In the genomic region with DNA sequence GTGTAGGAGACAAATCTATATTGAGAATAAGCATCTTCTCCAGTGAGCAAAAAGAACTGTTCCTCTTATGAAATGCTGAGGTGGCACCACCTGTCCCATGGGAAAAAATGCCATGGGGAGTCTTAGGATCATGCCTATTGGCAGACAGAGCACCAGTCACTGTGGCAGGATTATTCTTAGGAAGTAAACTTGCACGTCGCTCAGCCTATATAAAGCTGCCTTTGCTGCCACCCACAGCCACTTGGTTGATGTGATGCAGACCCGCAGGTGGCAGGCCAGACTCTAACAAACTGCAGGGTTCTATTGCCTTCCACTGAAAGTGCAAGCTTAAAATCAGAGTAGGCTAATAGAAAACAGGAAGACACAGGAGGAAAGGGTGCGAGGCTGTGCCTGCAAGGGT, we compare ENCODE assay signal across 16 mouse cellular contexts.
DNase-seq lines count a peak whose midpoint lies in the region; ATAC-seq and TF ChIP-seq lines count a peak whose summit lies in the region.
"Had no signal": no experiment of that assay in that cellular context is flagged by ENCODE, and none has a peak within 500 bp of the region (broad histone marks: within the 10 kb centered on the region; RNA-seq: fewer than 3 reads in every experiment).

No protein-coding gene starts in this region.

- TF ChIP-seq RAD21 in CH12.LX (IDR thresholded peaks at IDR 0.05; ENCODE audit: low read depth, low read length) = peak; percentile 46

- no peak for TF ChIP-seq EP300 in CH12.LX (IDR thresholded peaks at IDR 0.05; ENCODE audit: low read length)

- dilution Hi-C loops in CH12.LX (cut with MboI; ENCODE audit: extremely low pct_ligation_motif_present, extremely low pct_unique_long_range_greater_than_20kb, low sequenced_read_pairs) = no loop called here

- H3K4me1 ChIP-seq in intestine, postnatal 0 days (replicated peaks; ENCODE audit: control insufficient read depth, insufficient read depth, low read length) = no peaks in the 10 kb centered on the region
- H3K4me1 ChIP-seq in intestine, embryonic 16.5 days (ENCODE audit: control insufficient read depth, insufficient read depth, low read length) = no peaks in the 10 kb centered on the region
- peaks cover 6 to 26% of the 10 kb centered on the region in 2 experiments; a peak in 3 of 4 replicates for H3K4me1 ChIP-seq in CH12.LX (ENCODE audit: control insufficient read depth in 1 of 2, insufficient read depth in 2 of 2)
- H3K4me1 ChIP-seq: forebrain, embryonic 13.5 days; heart, embryonic 15.5 days; hindbrain, embryonic 15.5 days; liver, embryonic 13.5 days; neural tube, embryonic 13.5 days had no signal

- peak; percentile 30 for TF ChIP-seq CTCF in intestine, postnatal 0 days (IDR thresholded peaks at IDR 0.05; ENCODE audit: low read depth)
- TF ChIP-seq CTCF in CH12.LX (conservative IDR thresholded peaks at IDR 0.05 in 1 of 2, IDR thresholded peaks at IDR 0.05 in 1 of 2; ENCODE audit: low read depth in 2 of 2, low read length in 2 of 2) = peak in 1 of 2 experiments; percentile 46; a peak in 2 of 4 replicates

- H3K4me2 ChIP-seq in intestine, postnatal 0 days (replicated peaks; ENCODE audit: low read depth) = no peak overlapping the region
- no peak overlapping the region for H3K4me2 ChIP-seq in intestine, embryonic 16.5 days (ENCODE audit: low read depth, low read length)
- no peak overlapping the region for H3K4me2 ChIP-seq in CH12.LX (ENCODE audit: insufficient read depth, low read depth, poor library complexity, severe bottlenecking)
- H3K4me2 ChIP-seq: forebrain, embryonic 13.5 days; heart, embryonic 15.5 days; hindbrain, embryonic 15.5 days; liver, embryonic 13.5 days; neural tube, embryonic 13.5 days had no signal

- H3K79me2 ChIP-seq in CH12.LX (replicated peaks; ENCODE audit: control insufficient read depth, extremely low read depth, insufficient read depth, poor library complexity, severe bottlenecking) = no peaks in the 10 kb centered on the region

- no peak overlapping the region for H3K4me3 ChIP-seq in intestine, postnatal 0 days (ENCODE audit: low read depth, low read length)
- H3K4me3 ChIP-seq in intestine, embryonic 16.5 days (ENCODE audit: low read length) = no peak overlapping the region
- H3K4me3 ChIP-seq in CH12.LX (replicated peaks in 1 of 3; ENCODE audit: low read depth in 2 of 3, low read length in 2 of 3, poor library complexity in 1 of 3) = no peak overlapping the region
- H3K4me3 ChIP-seq: forebrain, embryonic 13.5 days; heart, embryonic 15.5 days; hindbrain, embryonic 15.5 days; liver, embryonic 13.5 days; neural tube, embryonic 13.5 days had no signal

- in situ Hi-C loops in CH12.LX (cut with MboI; ENCODE audit: low pct_ligation_motif_present, low pct_unique_long_range_greater_than_20kb, low sequenced_read_pairs) = loop anchor here (25.0 kb wide), 1 partner anchor 380 kb away; no protein-coding TSS in a partner anchor

- ATAC-seq in intestine, postnatal 0 days = no peak
- ATAC-seq in intestine, embryonic 16.5 days = no peak
- ATAC-seq: forebrain, embryonic 13.5 days had no signal

- no peak for DNase-seq in CH12.LX (ENCODE audit: extremely low read depth)
- peak; percentile 21 to 52 for DNase-seq in frontal cortex, adult 2 months (ENCODE audit: extremely low spot score in 1 of 2, low spot score in 1 of 2)
- peak; percentile 32 to 49 for DNase-seq in right cerebral cortex, adult 2 months (ENCODE audit: low spot score in 2 of 2)
- no peak for DNase-seq in MN1 (ENCODE audit: low spot score)
- DNase-seq in adrenal gland, postnatal 14 days = no peak
- no peak for DNase-seq in natural killer cell, adult 2 months (ENCODE audit: low spot score in 2 of 2)
- DNase-seq: adrenal gland, adult 8-10 months; cerebellum, adult 8-10 months; kidney, adult 8-10 months; liver, embryonic 13.5 days had no signal

- no peaks in the 10 kb centered on the region for H3K27me3 ChIP-seq in intestine, postnatal 0 days (replicated peaks; ENCODE audit: control insufficient read depth, insufficient read depth, low read length)
- H3K27me3 ChIP-seq in intestine, embryonic 16.5 days (replicated peaks; ENCODE audit: control insufficient read depth, insufficient read depth, low read length) = no peaks in the 10 kb centered on the region
- no peaks in the 10 kb centered on the region for H3K27me3 ChIP-seq in CH12.LX (replicated peaks)
- H3K27me3 ChIP-seq: forebrain, embryonic 13.5 days; heart, embryonic 15.5 days; hindbrain, embryonic 15.5 days; liver, embryonic 13.5 days; neural tube, embryonic 13.5 days had no signal

- 51% methylated on average over 4 of the region's 4 CpGs for WGBS in intestine, postnatal 0 days
- 48% methylated on average over 4 of the region's 4 CpGs for WGBS in intestine, embryonic 16.5 days

- H3K27ac ChIP-seq in intestine, postnatal 0 days (ENCODE audit: low read depth, low read length) = no peak overlapping the region
- H3K27ac ChIP-seq in intestine, embryonic 16.5 days (ENCODE audit: low read length) = no peak overlapping the region
- no peak overlapping the region for H3K27ac ChIP-seq in CH12.LX (ENCODE audit: insufficient read depth, low read depth)
- H3K27ac ChIP-seq: forebrain, embryonic 13.5 days; heart, embryonic 15.5 days; hindbrain, embryonic 15.5 days; liver, embryonic 13.5 days; neural tube, embryonic 13.5 days had no signal

- no peak for TF ChIP-seq POLR2A in CH12.LX (IDR thresholded peaks at IDR 0.05; ENCODE audit: low read depth, low read length)

- no peaks in the 10 kb centered on the region for H3K36me3 ChIP-seq in intestine, postnatal 0 days (ENCODE audit: control insufficient read depth, insufficient read depth)
- no peaks in the 10 kb centered on the region for H3K36me3 ChIP-seq in intestine, embryonic 16.5 days (ENCODE audit: control insufficient read depth, insufficient read depth, low read length)
- no peaks in the 10 kb centered on the region for H3K36me3 ChIP-seq in CH12.LX (replicated peaks in 1 of 2; ENCODE audit: control insufficient read depth in 1 of 2, insufficient read depth in 1 of 2, low read length in 1 of 2)
- H3K36me3 ChIP-seq: heart, embryonic 15.5 days; hindbrain, embryonic 15.5 days; liver, embryonic 13.5 days; neural tube, embryonic 13.5 days had no signal

- no peaks in the 10 kb centered on the region for H3K9me3 ChIP-seq in intestine, postnatal 0 days (ENCODE audit: control insufficient read depth)
- H3K9me3 ChIP-seq in intestine, embryonic 16.5 days (ENCODE audit: control insufficient read depth, low read length) = no peaks in the 10 kb centered on the region
- no peaks in the 10 kb centered on the region for H3K9me3 ChIP-seq in CH12.LX (replicated peaks; ENCODE audit: low read length)
- H3K9me3 ChIP-seq: forebrain, embryonic 13.5 days; heart, embryonic 15.5 days; hindbrain, embryonic 15.5 days; liver, embryonic 13.5 days; neural tube, embryonic 13.5 days had no signal

- H3K9ac ChIP-seq in intestine, postnatal 0 days (ENCODE audit: low read depth, low read length) = no peak overlapping the region
- no peak overlapping the region for H3K9ac ChIP-seq in intestine, embryonic 16.5 days (ENCODE audit: low read depth, low read length)
- no peak overlapping the region for H3K9ac ChIP-seq in CH12.LX (ENCODE audit: insufficient read depth, low read depth)
- H3K9ac ChIP-seq: forebrain, embryonic 13.5 days; heart, embryonic 15.5 days; hindbrain, embryonic 15.5 days; liver, embryonic 13.5 days; neural tube, embryonic 13.5 days had no signal

TF ChIP-seq in CH12.LX, 34 proteins besides CTCF, POLR2A, EP300 and RAD21:
- TF ChIP-seq SMC3 (IDR thresholded peaks at IDR 0.05; ENCODE audit: low read depth, low read length) (peak; percentile 47), ZKSCAN1 (IDR thresholded peaks at IDR 0.05; ENCODE audit: borderline replicate concordance, low read depth, low read length) (no peak)

Comparison
In these comparisons a context has a peak if more than half of its experiments do, and no peak if none do; other contexts are left out.
1. DNase-seq: peak in frontal cortex, adult 2 months (2 of 2) and right cerebral cortex, adult 2 months (2 of 2); none in CH12.LX (single experiment), MN1 (single experiment), adrenal gland, postnatal 14 days (single experiment) and natural killer cell, adult 2 months (0 of 2).